Mouse (Mus musculus) kidney, embryonic 14.5 days (tissue): ENCODE measurements around the gene Lrig2. TPM values are rescaled to one million over a fixed set of nuclear protein-coding genes. Genes with fewer than 3 reads are reported as not detected.

Source experiments
- ATAC-seq: fragments of 200-750 bp; cut with Nextera tagmentation; 2 replicates; pipeline ENCODE4 v1.8.0; 2017; ENCODE audit warnings: moderate number of reproducible peaks, mild to moderate bottlenecking, moderate TSS enrichment, moderate library complexity; ENCODE audit not compliant: low FRiP score, low TSS enrichment
- H3K27ac ChIP-seq: fragments of 300-500 bp; sonication (generic); 2 replicates; pipeline ENCODE4 v1.5.1; 2014; ENCODE audit warnings: low read depth, mild to moderate bottlenecking, low read length, moderate library complexity, mixed read lengths
- H3K27me3 ChIP-seq: fragments of 300-500 bp; sonication (generic); 2 replicates; pipeline ENCODE4 v1.6.1; 2014; ENCODE audit warnings: mild to moderate bottlenecking, low read length; ENCODE audit not compliant: control insufficient read depth, insufficient read depth
- H3K36me3 ChIP-seq: fragments of 300-500 bp; sonication (generic); 2 replicates; pipeline ENCODE4 v1.6.1; 2014; ENCODE audit warnings: low read length, mixed read lengths; ENCODE audit not compliant: control insufficient read depth, insufficient read depth
- H3K4me1 ChIP-seq: fragments of 300-500 bp; sonication (generic); 2 replicates; pipeline ENCODE4 v1.6.1; 2014; ENCODE audit warnings: low read length, mixed read lengths; ENCODE audit not compliant: control insufficient read depth, insufficient read depth
- H3K4me2 ChIP-seq: fragments of 300-500 bp; sonication (generic); replicated peaks from 2 replicates; pipeline ENCODE4 v1.6.1; 2014; ENCODE audit warnings: low read depth, mild to moderate bottlenecking, low read length
- H3K4me3 ChIP-seq: fragments of 300-500 bp; sonication (generic); 2 replicates; pipeline ENCODE4 v1.5.1; 2014; ENCODE audit warnings: mild to moderate bottlenecking, low read length
- H3K9ac ChIP-seq: fragments of 300-500 bp; sonication (generic); 2 replicates; pipeline ENCODE4 v1.6.1; 2014; ENCODE audit warnings: low read depth, mild to moderate bottlenecking, low read length, moderate library complexity
- H3K9me3 ChIP-seq: fragments of 300-500 bp; sonication (generic); 2 replicates; pipeline ENCODE4 v1.6.1; 2016; ENCODE audit warnings: low read length; ENCODE audit not compliant: control insufficient read depth
- WGBS: fragments of 180-500 bp; shearing (Covaris S2); extraction: QIAGEN DNeasy Blood & Tissue Kit; methylation state at CpG from one replicate; pipeline ENCODE4 v1.1.7; 2014; 5-methylcytosine and 5-hydroxymethylcytosine counted together
- polyA plus RNA-seq: library from polyadenylated mRNA; unstranded; fragments of >200 nt; fragmentation: Nextera tagmentation; extraction: Ambion mirVana; gene quantifications from 2 replicates; pipeline ENCODE4 v1.2.1, GENCODE M21; 2014

Lrig2 gene
- polyA plus RNA-seq, 1 experiment from 2014 or later = 25.6 TPM

- 80% methylated on average over 1 of the region's 1 CpGs for WGBS
- H3K36me3 ChIP-seq = no peaks in the 10 kb centered on the region
- ATAC-seq = no peak
- H3K27ac ChIP-seq = no peak overlapping the region
- no peak overlapping the region for H3K4me3 ChIP-seq
- no peak overlapping the region for H3K9ac ChIP-seq
- no peaks in the 10 kb centered on the region for H3K27me3 ChIP-seq
- no peaks in the 10 kb centered on the region for H3K4me1 ChIP-seq
- no peak overlapping the region for H3K4me2 ChIP-seq
- H3K9me3 ChIP-seq = no peaks in the 10 kb centered on the region
Measured at GRCm38 (mm10) chr3:104533223-104533622, 21.5 kb upstream of the Lrig2 start.

- Histone ChIP-seq H3K4me2 (no peak overlapping the region), H3K4me1 (no peaks in the 10 kb centered on the region), H3K9ac (no peak overlapping the region), H3K9me3 (no peaks in the 10 kb centered on the region), H3K27me3 (no peaks in the 10 kb centered on the region), H3K27ac (no peak overlapping the region), H3K36me3 (no peaks in the 10 kb centered on the region), H3K4me3 (no peak overlapping the region)
- 72% methylated on average over 4 of the region's 4 CpGs for WGBS
- ATAC-seq = no peak
Measured at GRCm38 (mm10) chr3:104526115-104526882, 14.6 kb upstream of the Lrig2 start.

- Histone ChIP-seq H3K4me2 (no peak overlapping the region), H3K9ac (no peak overlapping the region), H3K36me3 (no peaks in the 10 kb centered on the region), H3K27me3 (no peaks in the 10 kb centered on the region), H3K4me3 (no peak overlapping the region), H3K9me3 (no peaks in the 10 kb centered on the region), H3K27ac (no peak overlapping the region), H3K4me1 (no peaks in the 10 kb centered on the region)
- WGBS = 33% methylated on average over 2 of the region's 2 CpGs
- no peak for ATAC-seq
Measured at GRCm38 (mm10) chr3:104525516-104525915, 13.8 kb upstream of the Lrig2 start.

- H3K9me3 ChIP-seq = no peaks in the 10 kb centered on the region
- H3K4me2 ChIP-seq = no peak overlapping the region
- no peaks in the 10 kb centered on the region for H3K27me3 ChIP-seq
- no peak overlapping the region for H3K4me3 ChIP-seq
- no peaks in the 10 kb centered on the region for H3K4me1 ChIP-seq
- H3K36me3 ChIP-seq = no peaks in the 10 kb centered on the region
- no peak overlapping the region for H3K27ac ChIP-seq
- no peak for ATAC-seq
- 91% methylated on average over 1 of the region's 1 CpGs for WGBS
- H3K9ac ChIP-seq = no peak overlapping the region
Measured at GRCm38 (mm10) chr3:104525029-104525428, 13.3 kb upstream of the Lrig2 start.

- Histone ChIP-seq H3K9me3 (no peaks in the 10 kb centered on the region), H3K9ac (no peak overlapping the region), H3K27ac (no peak overlapping the region; the same call in 1 of the 2 replicates), H3K4me1 (no peaks in the 10 kb centered on the region), H3K36me3 (no peaks in the 10 kb centered on the region), H3K4me2 (no peak overlapping the region), H3K4me3 (no peak overlapping the region), H3K27me3 (no peaks in the 10 kb centered on the region)
- ATAC-seq = peak; percentile 70; the same call in 1 of the 2 replicates
- 42% methylated on average over 4 of the region's 4 CpGs for WGBS
Measured at GRCm38 (mm10) chr3:104523333-104523871, 11.7 kb upstream of the Lrig2 start.

GRCm38 (mm10) chr3:104521341-104521924, 9.7 kb upstream of the Lrig2 start:
- no peaks in the 10 kb centered on the region for H3K27me3 ChIP-seq
- 0 out of 2 replicates have a peak, but pooled peaks have one; percentile 25 for ATAC-seq
- H3K27ac ChIP-seq = no peak overlapping the region
- H3K9ac ChIP-seq = no peak overlapping the region
- no peaks in the 10 kb centered on the region for H3K36me3 ChIP-seq
- H3K4me1 ChIP-seq = no peaks in the 10 kb centered on the region
- WGBS = 36% methylated on average over 3 of the region's 3 CpGs
- no peak overlapping the region for H3K4me3 ChIP-seq
- no peak overlapping the region for H3K4me2 ChIP-seq
- H3K9me3 ChIP-seq = no peaks in the 10 kb centered on the region

GRCm38 (mm10) chr3:104520471-104520870, 8.8 kb upstream of the Lrig2 start:
- Histone ChIP-seq H3K27me3 (no peaks in the 10 kb centered on the region), H3K4me3 (no peak overlapping the region), H3K27ac (no peak overlapping the region), H3K9ac (no peak overlapping the region), H3K9me3 (no peaks in the 10 kb centered on the region), H3K4me1 (no peaks in the 10 kb centered on the region), H3K36me3 (no peaks in the 10 kb centered on the region), H3K4me2 (no peak overlapping the region)
- no peak for ATAC-seq
- WGBS = 54% methylated on average over 3 of the region's 3 CpGs

- 54% methylated on average over 6 of the region's 6 CpGs for WGBS
- Histone ChIP-seq H3K4me1 (no peaks in the 10 kb centered on the region), H3K36me3 (no peaks in the 10 kb centered on the region), H3K27me3 (no peaks in the 10 kb centered on the region), H3K4me2 (no peak overlapping the region), H3K27ac (no peak overlapping the region), H3K9me3 (no peaks in the 10 kb centered on the region), H3K4me3 (no peak overlapping the region), H3K9ac (no peak overlapping the region)
- ATAC-seq = no peak
Measured at GRCm38 (mm10) chr3:104518931-104519330, 7.2 kb upstream of the Lrig2 start.

GRCm38 (mm10) chr3:104518411-104518810, 6.7 kb upstream of the Lrig2 start:
- H3K27me3 ChIP-seq = no peaks in the 10 kb centered on the region
- WGBS = 91% methylated on average over 3 of the region's 3 CpGs
- ATAC-seq = no peak

More at GRCm38 (mm10) chr3:104518411-104518810, 6.7 kb upstream of the Lrig2 start:
- Histone ChIP-seq H3K9me3 (no peaks in the 10 kb centered on the region), H3K4me3 (no peak overlapping the region), H3K27ac (no peak overlapping the region), H3K4me2 (no peak overlapping the region), H3K4me1 (no peaks in the 10 kb centered on the region), H3K36me3 (no peaks in the 10 kb centered on the region), H3K9ac (no peak overlapping the region)
